Mouse (Mus musculus) brain, embryonic 14.5 days (tissue): ENCODE results near the gene Sec14l5.
"Not testable (repeated sequence)": the region's sequence is repeated elsewhere in the genome, so short reads cannot be mapped to it uniquely, and the experiment has no call there.

Experiments
- CTCF ChIP-seq: fragments of 200-500 bp; IDR thresholded peaks from 2 replicates; pipeline ENCODE4 v1.5.1; 2012; ENCODE audit warnings: inconsistent platforms, mild to moderate bottlenecking, moderate library complexity, borderline replicate concordance; ENCODE audit not compliant: insufficient read depth, insufficient read length; ENCODE audit errors: extremely low read depth
- POLR2A ChIP-seq: fragments of 200-500 bp; IDR thresholded peaks from 2 replicates; pipeline ENCODE4 v1.6.1; 2012; ENCODE audit warnings: mild to moderate bottlenecking, inconsistent platforms, borderline replicate concordance; ENCODE audit not compliant: poor library complexity, insufficient read depth, insufficient read length, severe bottlenecking; ENCODE audit errors: extremely low read depth

DNA sequence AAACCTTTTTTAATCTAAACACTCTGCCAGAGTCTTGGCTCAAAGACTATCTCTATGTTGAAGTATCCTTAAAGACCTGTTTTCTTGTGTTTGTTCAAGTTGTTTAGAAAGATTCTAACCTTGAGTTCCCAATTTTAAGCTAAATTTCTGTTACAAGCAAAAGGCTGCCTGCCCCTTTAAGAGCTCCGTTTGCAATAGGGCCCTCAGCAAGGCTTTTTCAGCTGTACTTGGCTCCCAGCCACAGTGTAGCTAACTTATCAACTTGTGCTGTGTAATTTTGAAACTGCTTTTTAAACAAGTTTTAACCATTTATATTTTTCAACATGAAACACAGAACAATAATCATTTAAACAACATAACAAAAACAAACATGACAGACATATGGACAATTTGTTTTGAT, 79.6 kb downstream of the Sec14l5 start:
- TF ChIP-seq CTCF, POLR2A: not testable (repeated sequence)
